Mouse (Mus musculus): Measurements from ENCODE around the gene Kpna1.
"Not testable (repeated sequence)": the region's sequence is repeated elsewhere in the genome, so short reads cannot be mapped to it uniquely, and the experiment has no call there.

The Kpna1 gene

GRCm38 (mm10) chr16:35978450-35978849 is at the start of gene Kpna1:
TSS of gene Kpna1 (plus strand) at chr16:35978750.
- DNase-seq (ENCODE audit: low read depth, low spot score): not testable (repeated sequence)

- no peak for DNase-seq (ENCODE audit: low read depth, low spot score)
Measured at GRCm38 (mm10) chr16:35932179-35933055, 46.1 kb upstream of the Kpna1 start.

- no peak for DNase-seq (ENCODE audit: low read depth, low spot score)
Measured at GRCm38 (mm10) chr16:35933181-35933580, 45.4 kb upstream of the Kpna1 start.

GRCm38 (mm10) chr16:35938211-35939151 is 40.1 kb upstream of the Kpna1 start, which contains the start of the genes Parp9 and Dtx3l:
TSS of gene Parp9 (plus strand) at chr16:35938470.
TSS of gene Dtx3l (minus strand) at chr16:35939151.
- DNase-seq (ENCODE audit: low read depth, low spot score): no peak

- DNase-seq (ENCODE audit: low read depth, low spot score): no peak
Measured at GRCm38 (mm10) chr16:35939261-35939660, 39.3 kb upstream of the Kpna1 start.

GRCm38 (mm10) chr16:35939690-35940089 is 38.9 kb upstream of the Kpna1 start:
- DNase-seq (ENCODE audit: low read depth, low spot score): no peak

GRCm38 (mm10) chr16:35941382-35941781 is 37.2 kb upstream of the Kpna1 start:
- no peak for DNase-seq (ENCODE audit: low read depth, low spot score)

- no peak for DNase-seq (ENCODE audit: low read depth, low spot score)
Measured at GRCm38 (mm10) chr16:35949264-35949663, 29.3 kb upstream of the Kpna1 start.

- DNase-seq (ENCODE audit: low read depth, low spot score): no peak
Measured at GRCm38 (mm10) chr16:35951216-35951615, 27.3 kb upstream of the Kpna1 start.

- DNase-seq (ENCODE audit: low read depth, low spot score): no peak
Measured at GRCm38 (mm10) chr16:35952628-35953130, 25.9 kb upstream of the Kpna1 start.

- DNase-seq (ENCODE audit: low read depth, low spot score): not testable (repeated sequence)
Measured at GRCm38 (mm10) chr16:35965991-35966390, 12.6 kb upstream of the Kpna1 start.

- no peak for DNase-seq (ENCODE audit: low read depth, low spot score)
Measured at GRCm38 (mm10) chr16:35966411-35967115, 12.0 kb upstream of the Kpna1 start.

- no peak for DNase-seq (ENCODE audit: low read depth, low spot score)
Measured at GRCm38 (mm10) chr16:35967319-35967718, 11.2 kb upstream of the Kpna1 start.

GRCm38 (mm10) chr16:35968149-35968548 is 10.4 kb upstream of the Kpna1 start:
- DNase-seq (ENCODE audit: low read depth, low spot score): no peak

GRCm38 (mm10) chr16:35974021-35974420 is 4.5 kb upstream of the Kpna1 start:
- no peak for DNase-seq (ENCODE audit: low read depth, low spot score)

GRCm38 (mm10) chr16:35981363-35981821 is 2.8 kb downstream of the Kpna1 start:
- peak; percentile 98 for DNase-seq (ENCODE audit: low read depth, low spot score)

GRCm38 (mm10) chr16:35982506-35982901 is 4.0 kb downstream of the Kpna1 start:
- no peak for DNase-seq (ENCODE audit: low read depth, low spot score)

GRCm38 (mm10) chr16:35982902-35983516 is 4.5 kb downstream of the Kpna1 start:
- DNase-seq (ENCODE audit: low read depth, low spot score): peak; percentile 80

GRCm38 (mm10) chr16:35983517-35984101 is 5.1 kb downstream of the Kpna1 start:
- peak; percentile 20 for DNase-seq (ENCODE audit: low read depth, low spot score)

- DNase-seq (ENCODE audit: low read depth, low spot score): no peak
Measured at GRCm38 (mm10) chr16:35984471-35984870, 5.9 kb downstream of the Kpna1 start.

All from retina, adult 2 months (tissue).